ENCODE assay signal across 7 mouse cellular contexts in genomic region chr14:20928308-20928685, GRCm38 (mm10). TPM values are rescaled to one million over a fixed set of nuclear protein-coding genes. Genes with fewer than 3 reads are reported as not detected.
DNase-seq lines count a peak whose midpoint lies in the region; ATAC-seq lines count a peak whose summit lies in the region.

No protein-coding gene starts in this region.

- WGBS in lung, embryonic 16.5 days = 20% methylated on average over 4 of the region's 4 CpGs
- 20% methylated on average over 4 of the region's 4 CpGs for WGBS in embryonic facial prominence, embryonic 14.5 days
- WGBS in hindbrain, embryonic 16.5 days = 23% methylated on average over 4 of the region's 4 CpGs
- 19% methylated on average over 4 of the region's 4 CpGs for WGBS in midbrain, embryonic 16.5 days

- H3K27me3 ChIP-seq in lung, embryonic 16.5 days (ENCODE audit: control insufficient read depth, insufficient read depth, low read depth, low read length) = no peaks in the 10 kb centered on the region
- no peaks in the 10 kb centered on the region for H3K27me3 ChIP-seq in embryonic facial prominence, embryonic 14.5 days (replicated peaks; ENCODE audit: control insufficient read depth, insufficient read depth, low read length)
- no peaks in the 10 kb centered on the region for H3K27me3 ChIP-seq in hindbrain, embryonic 16.5 days (replicated peaks; ENCODE audit: control insufficient read depth, insufficient read depth, low read length)
- no peaks in the 10 kb centered on the region for H3K27me3 ChIP-seq in midbrain, embryonic 16.5 days (ENCODE audit: control insufficient read depth, insufficient read depth, low read depth, low read length)

- H3K27ac ChIP-seq in lung, embryonic 16.5 days (ENCODE audit: low read length) = peak overlapping the region; percentile 64
- peak overlapping the region; percentile 77; the same call in 1 of the 2 replicates for H3K27ac ChIP-seq in embryonic facial prominence, embryonic 14.5 days (replicated peaks; ENCODE audit: low read depth, low read length)
- H3K27ac ChIP-seq in hindbrain, embryonic 16.5 days (ENCODE audit: low read depth, low read length) = peak overlapping the region; percentile 37
- no peak overlapping the region for H3K27ac ChIP-seq in midbrain, embryonic 16.5 days (ENCODE audit: low read length)

- peaks cover 13% of the 10 kb centered on the region for H3K4me1 ChIP-seq in lung, embryonic 16.5 days (replicated peaks; ENCODE audit: control insufficient read depth, insufficient read depth, low read length)
- H3K4me1 ChIP-seq in embryonic facial prominence, embryonic 14.5 days (ENCODE audit: control insufficient read depth, insufficient read depth, low read length) = peaks cover 7% of the 10 kb centered on the region; the same call in 1 of the 2 replicates
- peaks cover 14% of the 10 kb centered on the region for H3K4me1 ChIP-seq in hindbrain, embryonic 16.5 days (ENCODE audit: control insufficient read depth, insufficient read depth, low read depth, low read length)
- H3K4me1 ChIP-seq in midbrain, embryonic 16.5 days (ENCODE audit: control insufficient read depth, insufficient read depth, low read length) = peaks cover 11% of the 10 kb centered on the region

- peak overlapping the region; percentile 70 for H3K4me2 ChIP-seq in lung, embryonic 16.5 days (ENCODE audit: low read depth, low read length)
- peak overlapping the region; percentile 66 for H3K4me2 ChIP-seq in embryonic facial prominence, embryonic 14.5 days (ENCODE audit: low read depth, low read length)
- peak overlapping the region; percentile 62 for H3K4me2 ChIP-seq in hindbrain, embryonic 16.5 days (ENCODE audit: low read length)
- H3K4me2 ChIP-seq in midbrain, embryonic 16.5 days (ENCODE audit: low read length) = peak overlapping the region; percentile 70

- DNase-seq in lung, postnatal 14 days = no peak
- DNase-seq in embryonic facial prominence, embryonic 14.5 days (ENCODE audit: low spot score) = peak; percentile 3
- DNase-seq in spleen, adult 18-20 months = no peak
- DNase-seq in urinary bladder, adult 18-20 months (ENCODE audit: low spot score in 2 of 2) = no peak

- peak overlapping the region; percentile 82 for H3K4me3 ChIP-seq in lung, embryonic 16.5 days (ENCODE audit: low read length)
- peak overlapping the region; percentile 91 for H3K4me3 ChIP-seq in embryonic facial prominence, embryonic 14.5 days (ENCODE audit: low read depth, low read length)
- peak overlapping the region; percentile 98 for H3K4me3 ChIP-seq in hindbrain, embryonic 16.5 days (ENCODE audit: low read length)
- peak overlapping the region; percentile 73 for H3K4me3 ChIP-seq in midbrain, embryonic 16.5 days (ENCODE audit: low read depth, low read length)

- H3K36me3 ChIP-seq in lung, embryonic 16.5 days (ENCODE audit: control insufficient read depth, insufficient read depth, low read length) = no peaks in the 10 kb centered on the region
- H3K36me3 ChIP-seq in embryonic facial prominence, embryonic 14.5 days (ENCODE audit: control insufficient read depth, insufficient read depth, low read length) = no peaks in the 10 kb centered on the region
- H3K36me3 ChIP-seq in hindbrain, embryonic 16.5 days (ENCODE audit: control insufficient read depth, insufficient read depth, low read length) = no peaks in the 10 kb centered on the region
- H3K36me3 ChIP-seq in midbrain, embryonic 16.5 days (ENCODE audit: control insufficient read depth, insufficient read depth, low read length) = no peaks in the 10 kb centered on the region

- peak overlapping the region; percentile 78 for H3K9ac ChIP-seq in lung, embryonic 16.5 days (ENCODE audit: low read length)
- peak overlapping the region; percentile 84; the same call in 1 of the 2 replicates for H3K9ac ChIP-seq in embryonic facial prominence, embryonic 14.5 days (ENCODE audit: low read depth, low read length)
- H3K9ac ChIP-seq in hindbrain, embryonic 16.5 days (ENCODE audit: low read depth, low read length) = no peak overlapping the region
- H3K9ac ChIP-seq in midbrain, embryonic 16.5 days (ENCODE audit: low read depth, low read length) = no peak overlapping the region

- no peaks in the 10 kb centered on the region for H3K9me3 ChIP-seq in lung, embryonic 16.5 days (ENCODE audit: control insufficient read depth, low read length)
- H3K9me3 ChIP-seq in embryonic facial prominence, embryonic 14.5 days (ENCODE audit: control insufficient read depth, low read length) = no peaks in the 10 kb centered on the region
- H3K9me3 ChIP-seq in hindbrain, embryonic 16.5 days (ENCODE audit: control insufficient read depth, low read length) = no peaks in the 10 kb centered on the region
- no peaks in the 10 kb centered on the region for H3K9me3 ChIP-seq in midbrain, embryonic 16.5 days (replicated peaks; ENCODE audit: control insufficient read depth, low read length, poor library complexity, severe bottlenecking)

- ATAC-seq in lung, embryonic 16.5 days (ENCODE audit: low read depth) = no peak
- ATAC-seq in embryonic facial prominence, embryonic 14.5 days (ENCODE audit: low read depth) = no peak
- no peak for ATAC-seq in hindbrain, embryonic 16.5 days
- ATAC-seq in midbrain, embryonic 16.5 days = no peak

RNA-seq across cellular contexts. Expression of gene Vcl, which starts 0.9 kb away (rescaled TPM):
- polyA plus RNA-seq in lung, embryonic 16.5 days (2015; fragmentation: Nextera tagmentation; extraction: Ambion mirVana) = 70.5 and 72.3 TPM in 2 replicates
- polyA plus RNA-seq in embryonic facial prominence, embryonic 14.5 days (2014; fragmentation: Nextera tagmentation; extraction: Ambion mirVana) = 65.8 and 76.2 TPM in 2 replicates
- 14.8 and 20.6 TPM in 2 replicates for polyA plus RNA-seq in hindbrain, embryonic 16.5 days (2015; fragmentation: Nextera tagmentation; extraction: Ambion mirVana)
- 11.9 and 12.6 TPM in 2 replicates for polyA plus RNA-seq in midbrain, embryonic 16.5 days (2015; fragmentation: Nextera tagmentation; extraction: Ambion mirVana)

Comparison
In these comparisons a context has a peak if more than half of its experiments do, and no peak if none do; other contexts are left out.
1. H3K9ac ChIP-seq: peak in lung, embryonic 16.5 days (single experiment) and embryonic facial prominence, embryonic 14.5 days (single experiment); none in hindbrain, embryonic 16.5 days (single experiment) and midbrain, embryonic 16.5 days (single experiment).
2. Peak in every context shown above with its lines, with median percentiles within 50 percentile points of each other: H3K4me2 ChIP-seq and H3K4me3 ChIP-seq.